Comparison of ENCODE assay signal across 16 mouse cellular contexts in the genomic region with DNA sequence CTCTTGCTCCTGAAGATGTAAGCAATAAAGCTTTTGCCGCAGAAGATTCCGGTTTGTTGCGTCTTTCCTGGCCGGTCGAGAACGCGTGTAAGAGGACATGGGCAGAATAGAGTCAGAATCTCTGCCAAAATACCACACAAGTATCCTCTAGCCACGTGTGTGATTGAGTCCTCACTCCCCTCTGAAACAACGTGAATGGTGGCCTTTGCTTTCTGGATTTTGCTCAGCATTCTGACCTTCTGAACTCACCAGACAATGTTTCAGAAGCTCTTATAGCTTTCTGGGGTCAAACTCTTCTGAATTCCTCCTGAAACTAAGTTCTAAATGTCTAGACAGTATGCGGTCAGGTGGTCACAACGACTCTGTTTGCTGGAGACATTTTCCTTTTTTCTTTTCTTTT.
"Had no signal": no experiment of that assay in that cellular context is flagged by ENCODE, and none has a peak within 500 bp of the region (broad histone marks: within the 10 kb centered on the region; RNA-seq: fewer than 3 reads in every experiment).

No protein-coding gene starts in this region.

- H3K27ac ChIP-seq: neural tube, embryonic 13.5 days; neural tube, embryonic 15.5 days; stomach, embryonic 15.5 days; stomach, postnatal 0 days had no signal

- H3K4me2 ChIP-seq: neural tube, embryonic 13.5 days; neural tube, embryonic 15.5 days; stomach, embryonic 15.5 days had no signal

- H3K4me3 ChIP-seq: neural tube, embryonic 13.5 days; neural tube, embryonic 15.5 days; stomach, embryonic 15.5 days had no signal

- H3K9ac ChIP-seq: neural tube, embryonic 13.5 days; neural tube, embryonic 15.5 days; stomach, embryonic 15.5 days had no signal

- H3K27me3 ChIP-seq: neural tube, embryonic 13.5 days; neural tube, embryonic 15.5 days; stomach, embryonic 15.5 days had no signal

- H3K4me1 ChIP-seq: neural tube, embryonic 13.5 days; neural tube, embryonic 15.5 days; stomach, embryonic 15.5 days had no signal

- H3K9me3 ChIP-seq: neural tube, embryonic 13.5 days; neural tube, embryonic 15.5 days; stomach, embryonic 15.5 days had no signal

- H3K36me3 ChIP-seq: neural tube, embryonic 13.5 days; neural tube, embryonic 15.5 days; stomach, embryonic 15.5 days had no signal

- DNase-seq: retina, postnatal 1 day; right cerebral cortex, adult 18-20 months; right cerebral cortex, postnatal 14 days; right cerebral cortex, postnatal 25 days; right cerebral cortex, postnatal 4 days; spleen, adult 18-20 months; thymus, adult 18-20 months; thymus, adult 2 months; thymus, postnatal 14 days; thymus, postnatal 25 days; thymus, postnatal 36 days; thymus, postnatal 4 days had no signal
